Mouse (Mus musculus): ENCODE measurements around the gene Slc25a17.

DNA sequence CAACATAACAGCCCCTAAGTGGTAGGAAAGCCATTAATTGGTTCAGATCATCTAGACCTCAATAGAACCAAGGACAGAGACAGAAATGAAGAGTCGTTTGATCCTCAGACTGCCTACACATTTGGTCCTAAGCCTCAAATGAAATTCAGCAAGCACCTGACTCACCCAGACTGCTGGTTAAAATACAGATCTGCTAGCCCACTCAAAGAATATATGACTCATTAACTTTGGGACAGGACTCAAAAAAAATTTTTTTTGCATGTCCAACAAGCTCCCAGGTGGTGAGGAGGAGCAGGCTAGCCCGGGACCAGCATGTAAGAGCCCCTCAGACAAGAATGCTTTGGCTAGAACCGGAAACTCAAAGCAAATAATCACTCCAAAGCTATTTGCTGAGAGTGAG, 40.5 kb downstream of the Slc25a17 start:
- TF ChIP-seq CTCF (IDR thresholded peaks at IDR 0.05; ENCODE audit: borderline replicate concordance, insufficient read depth, low read depth, low read length) (no peak), POLR2A (IDR thresholded peaks at IDR 0.05; ENCODE audit: borderline replicate concordance, insufficient read depth, low read length) (no peak)

Data from cerebellum, adult 2 months (tissue).